Mouse (Mus musculus) MEL (cell line): Measurements from ENCODE around the gene Ptk7. TPM values are rescaled to one million over a fixed set of nuclear protein-coding genes. Genes with fewer than 3 reads are reported as not detected.

ENCODE experiments used
- DNase-seq: peaks from one replicate; pipeline ENCODE4 v3.0.0; 2011; ENCODE audit warnings: low read depth, low spot score
- H3K27ac ChIP-seq: 2 replicates; pipeline ENCODE4 v1.5.1; 2012; ENCODE audit warnings: low read depth, mild to moderate bottlenecking, control low read depth, low read length, moderate library complexity; ENCODE audit not compliant: control insufficient read depth
- H3K27me3 ChIP-seq, 2 experiments: fragments of 150-350 bp in 1 of 2; sonication (generic) in 1 of 2; 2 replicates each; pipeline ENCODE4 v1.6.1; 2012; ENCODE audit warnings: low read length in 2 of 2, mild to moderate bottlenecking in 2 of 2, improper control_type of control experiment in 1 of 2, moderate library complexity in 1 of 2; ENCODE audit not compliant: insufficient read depth in 2 of 2, control insufficient read depth in 1 of 2
- H3K36me3 ChIP-seq, 2 experiments: 2 replicates each; pipeline ENCODE4 v1.6.1; 2012 to 2014; ENCODE audit warnings: low read length in 2 of 2, improper control_type of control experiment in 1 of 2, inconsistent platforms in 1 of 2, mild to moderate bottlenecking in 1 of 2; ENCODE audit not compliant: insufficient read depth in 2 of 2, control insufficient read depth in 1 of 2
- H3K4me1 ChIP-seq, 2 experiments: fragments of 150-350 bp in 1 of 2; sonication (generic) in 1 of 2; 2 replicates each; pipeline ENCODE4 v1.6.1; 2012; ENCODE audit warnings: low read length in 2 of 2, improper control_type of control experiment in 1 of 2, mild to moderate bottlenecking in 1 of 2; ENCODE audit not compliant: insufficient read depth in 2 of 2, control insufficient read depth in 1 of 2
- H3K4me3 ChIP-seq, 2 experiments: fragments of 150-350 bp in 1 of 2; sonication (generic) in 1 of 2; 2 replicates each; pipeline ENCODE4 v1.5.1; 2012; ENCODE audit warnings: low read depth in 2 of 2, low read length in 2 of 2, mild to moderate bottlenecking in 2 of 2, moderate library complexity in 2 of 2, control low read depth in 1 of 2, improper control_type of control experiment in 1 of 2; ENCODE audit not compliant: control insufficient read depth in 1 of 2, insufficient read depth in 1 of 2
- H3K79me2 ChIP-seq: 2 replicates; pipeline ENCODE4 v1.6.1; 2012; ENCODE audit warnings: mild to moderate bottlenecking, low read length, moderate library complexity; ENCODE audit not compliant: control insufficient read depth, poor library complexity, insufficient read depth
- H3K9ac ChIP-seq: 2 replicates; pipeline ENCODE4 v1.6.1; 2012; ENCODE audit warnings: low read depth, mild to moderate bottlenecking, control low read depth, low read length, moderate library complexity; ENCODE audit not compliant: control insufficient read depth, poor library complexity, severe bottlenecking
- H3K9me3 ChIP-seq: fragments of 150-350 bp; sonication (generic); replicated peaks from 2 replicates; pipeline ENCODE4 v1.6.1; 2012; ENCODE audit warnings: mild to moderate bottlenecking, low read length, improper control_type of control experiment, moderate library complexity; ENCODE audit not compliant: insufficient read depth
- CHD2 ChIP-seq: IDR thresholded peaks from 2 replicates; pipeline ENCODE4 v1.6.1; 2011; ENCODE audit warnings: low read length, improper control_type of control experiment
- CTCF ChIP-seq, 3 experiments: IDR thresholded peaks in 2 of 3; conservative IDR thresholded peaks in 1 of 3; 2 replicates each; pipeline ENCODE4 v1.5.1; 2011 to 2012; ENCODE audit warnings: low read length in 3 of 3, low read depth in 2 of 3, mild to moderate bottlenecking in 2 of 3, improper control_type of control experiment in 1 of 3, inconsistent platforms in 1 of 3, mixed read lengths in 1 of 3, moderate library complexity in 1 of 3; ENCODE audit not compliant: control insufficient read depth in 1 of 3, insufficient read depth in 1 of 3, poor library complexity in 1 of 3, severe bottlenecking in 1 of 3
- ELF1 ChIP-seq: IDR thresholded peaks from 2 replicates; pipeline ENCODE4 v1.6.1; 2014; ENCODE audit warnings: low read depth, mild to moderate bottlenecking, inconsistent platforms, low read length, improper control_type of control experiment, moderate library complexity
- EP300 ChIP-seq, 2 experiments: IDR thresholded peaks; 2 replicates each; pipeline ENCODE4 v1.6.1; 2011; ENCODE audit warnings: improper control_type of control experiment in 2 of 2, low read length in 2 of 2, low read depth in 1 of 2, mild to moderate bottlenecking in 1 of 2
- ETS1 ChIP-seq: IDR thresholded peaks from 2 replicates; pipeline ENCODE4 v1.6.1; 2012; ENCODE audit warnings: low read depth, mild to moderate bottlenecking, inconsistent platforms, low read length, improper control_type of control experiment, moderate library complexity
- KAT2A ChIP-seq: conservative IDR thresholded peaks from 2 replicates; pipeline ENCODE4 v1.6.1; 2012; ENCODE audit warnings: low read depth, low read length, improper control_type of control experiment, inconsistent platforms
- MAFK ChIP-seq: IDR thresholded peaks from 2 replicates; pipeline ENCODE4 v1.6.1; 2011; ENCODE audit warnings: low read depth, mild to moderate bottlenecking, low read length, improper control_type of control experiment, borderline replicate concordance
- MAX ChIP-seq: IDR thresholded peaks from 2 replicates; pipeline ENCODE4 v1.6.1; 2011; ENCODE audit warnings: low read length, improper control_type of control experiment
- MAZ ChIP-seq: IDR thresholded peaks from 2 replicates; pipeline ENCODE4 v1.6.1; 2012; ENCODE audit warnings: low read depth, mild to moderate bottlenecking, inconsistent platforms, low read length, improper control_type of control experiment
- MYC ChIP-seq: IDR thresholded peaks from 2 replicates; pipeline ENCODE4 v1.6.1; 2011; ENCODE audit warnings: low read depth, mild to moderate bottlenecking, low read length, improper control_type of control experiment, moderate library complexity
- NRF1 ChIP-seq: IDR thresholded peaks from 2 replicates; pipeline ENCODE4 v1.6.1; 2014; ENCODE audit warnings: low read depth, mild to moderate bottlenecking, inconsistent platforms, low read length, improper control_type of control experiment, moderate library complexity; ENCODE audit not compliant: poor library complexity, insufficient read depth, severe bottlenecking
- POLR2A ChIP-seq, 2 experiments: IDR thresholded peaks; 2 replicates each; pipeline ENCODE4 v1.6.1; 2011 to 2012; ENCODE audit warnings: low read length in 2 of 2, mild to moderate bottlenecking in 2 of 2, control low read depth in 1 of 2, improper control_type of control experiment in 1 of 2, low read depth in 1 of 2, moderate library complexity in 1 of 2; ENCODE audit not compliant: control insufficient read depth in 1 of 2, insufficient read depth in 1 of 2, poor library complexity in 1 of 2
- POLR2AphosphoS2 ChIP-seq: IDR thresholded peaks from 2 replicates; pipeline ENCODE4 v1.6.1; 2011; ENCODE audit warnings: low read length, improper control_type of control experiment
- POLR2AphosphoS5 ChIP-seq: IDR thresholded peaks from 2 replicates; pipeline ENCODE4 v1.6.1; 2012; ENCODE audit warnings: low read depth, borderline replicate concordance, mild to moderate bottlenecking, inconsistent platforms, low read length, moderate library complexity, mixed read lengths
- RAD21 ChIP-seq: IDR thresholded peaks from 2 replicates; pipeline ENCODE4 v1.6.1; 2011; ENCODE audit warnings: mild to moderate bottlenecking, low read depth, low read length, improper control_type of control experiment
- SIN3A ChIP-seq: IDR thresholded peaks from 2 replicates; pipeline ENCODE4 v1.6.1; 2012; ENCODE audit warnings: low read length, improper control_type of control experiment, inconsistent platforms
- SMC3 ChIP-seq: IDR thresholded peaks from 2 replicates; pipeline ENCODE4 v1.6.1; 2011; ENCODE audit warnings: low read depth, low read length, improper control_type of control experiment
- TBP ChIP-seq: IDR thresholded peaks from 2 replicates; pipeline ENCODE4 v1.8.0; 2011; ENCODE audit warnings: low read depth, low read length, improper control_type of control experiment
- TCF12 ChIP-seq: IDR thresholded peaks from 2 replicates; pipeline ENCODE4 v1.6.1; 2014; ENCODE audit warnings: low read depth, mild to moderate bottlenecking, inconsistent platforms, low read length, improper control_type of control experiment, moderate library complexity
- USF2 ChIP-seq, 2 experiments: IDR thresholded peaks; 2 replicates each; pipeline ENCODE4 v1.6.1; 2011 to 2012; ENCODE audit warnings: improper control_type of control experiment in 2 of 2, low read length in 2 of 2, borderline replicate concordance in 1 of 2, inconsistent platforms in 1 of 2, low read depth in 1 of 2, mild to moderate bottlenecking in 1 of 2; ENCODE audit not compliant: insufficient read depth in 1 of 2
- ZC3H11A ChIP-seq: IDR thresholded peaks from 2 replicates; pipeline ENCODE4 v1.6.1; 2012; ENCODE audit warnings: low read depth, mild to moderate bottlenecking, inconsistent platforms, low read length, improper control_type of control experiment
- ZNF384 ChIP-seq: IDR thresholded peaks from 2 replicates; pipeline ENCODE4 v1.6.1; 2012; ENCODE audit warnings: low read depth, mild to moderate bottlenecking, inconsistent platforms, low read length, improper control_type of control experiment
- polyA plus RNA-seq, 2 experiments: library from polyadenylated mRNA; stranded (reverse) in 1 of 2; unstranded in 1 of 2; fragments of >175 nt in 1 of 2; fragments of >200 nt in 1 of 2; gene quantifications; 2 replicates each; pipeline versions ENCODE4 v1.2.1 to v1.2.4; 2012; ENCODE audit warnings: low replicate concordance in 2 of 2, low read depth in 1 of 2; ENCODE audit not compliant: insufficient read length in 2 of 2, insufficient read depth in 1 of 2, missing spikeins in 1 of 2
- total RNA-seq: library from RNA; depleted of rRNA; stranded (reverse); fragments of 300-350 nt; gene quantifications from 2 replicates; pipeline ENCODE4 v1.2.3, GENCODE M21; 2012

Gene Ptk7
- total and polyA plus RNA-seq, 3 experiments, result 0.04 to 0.10 TPM; not detected in 1

- Histone ChIP-seq H3K9me3 (no peaks in the 10 kb centered on the region), H3K9ac (peak overlapping the region; percentile 23; the same call in 1 of the 2 replicates), H3K79me2 (no peaks in the 10 kb centered on the region), H3K4me1 (peaks cover 0 to 5% of the 10 kb centered on the region in 2 experiments; a peak in 2 of 4 replicates), H3K27ac (no peak overlapping the region), H3K4me3 (peak overlapping the region; percentile 26 to 35; a peak in 3 of 4 replicates), H3K27me3 (no peaks in the 10 kb centered on the region), H3K36me3 (no peaks in the 10 kb centered on the region)
- TF ChIP-seq POLR2A (IDR thresholded peaks at IDR 0.05; ENCODE audit: control insufficient read depth in 1 of 2, insufficient read depth in 1 of 2, low read depth in 1 of 2, low read length in 2 of 2, poor library complexity in 1 of 2) (no peak), MAZ (0 out of 2 replicates have a peak, but pooled peaks have one; percentile 33), RAD21 (peak; percentile 70), ETS1 (0 out of 2 replicates have a peak, but pooled peaks have one; percentile 28), TBP (no peak), CTCF (IDR thresholded peaks at IDR 0.05 in 2 of 3, conservative IDR thresholded peaks at IDR 0.05 in 1 of 3; ENCODE audit: control insufficient read depth in 1 of 3, insufficient read depth in 1 of 3, low read depth in 2 of 3, low read length in 3 of 3, poor library complexity in 1 of 3, severe bottlenecking in 1 of 3) (peak; percentile 43 to 83 (median 56)), NRF1 (no peak), CHD2 (no peak), USF2 (IDR thresholded peaks at IDR 0.05; ENCODE audit: borderline replicate concordance in 1 of 2, insufficient read depth in 1 of 2, low read depth in 1 of 2, low read length in 2 of 2) (no peak), TCF12 (0 out of 2 replicates have a peak, but pooled peaks have one; percentile 5), MAX (no peak), SIN3A (peak; percentile 51; the same call in 1 of the 2 replicates), ZNF384 (peak; percentile 27; the same call in 1 of the 2 replicates), MAFK (no peak), KAT2A (no peak), POLR2AphosphoS2 (no peak), ELF1 (0 out of 2 replicates have a peak, but pooled peaks have one; percentile 31), SMC3 (peak; percentile 61), MYC (0 out of 2 replicates have a peak, but pooled peaks have one; percentile 21), ZC3H11A (peak; percentile 51), EP300 (IDR thresholded peaks at IDR 0.05; ENCODE audit: low read depth in 1 of 2, low read length in 2 of 2) (no peak), POLR2AphosphoS5 (no peak)
- DNase-seq, result peak; percentile 89
Observed at GRCm38 (mm10) chr17:46636831-46637523, 7.7 kb upstream of the Ptk7 start.
